Mouse (Mus musculus) small intestine, adult 10 weeks (tissue): ENCODE data around the gene Ghdc. TPM values are rescaled to one million over a fixed set of nuclear protein-coding genes. Genes with fewer than 3 reads are reported as not detected.

Experiments
- polyA plus RNA-seq: library from polyadenylated mRNA; stranded (reverse); fragments of 350-450 nt; fragmentation: Illumina TruSeq; extraction: RNeasy Lipid Tissue Mini Kit (QIAGEN cat#74804); gene quantifications from one replicate; pipeline ENCODE4 v1.2.3, GENCODE M21; 2014; ENCODE audit warnings: low replicate concordance

The Ghdc gene
- 1.7 TPM for polyA plus RNA-seq

DNA sequence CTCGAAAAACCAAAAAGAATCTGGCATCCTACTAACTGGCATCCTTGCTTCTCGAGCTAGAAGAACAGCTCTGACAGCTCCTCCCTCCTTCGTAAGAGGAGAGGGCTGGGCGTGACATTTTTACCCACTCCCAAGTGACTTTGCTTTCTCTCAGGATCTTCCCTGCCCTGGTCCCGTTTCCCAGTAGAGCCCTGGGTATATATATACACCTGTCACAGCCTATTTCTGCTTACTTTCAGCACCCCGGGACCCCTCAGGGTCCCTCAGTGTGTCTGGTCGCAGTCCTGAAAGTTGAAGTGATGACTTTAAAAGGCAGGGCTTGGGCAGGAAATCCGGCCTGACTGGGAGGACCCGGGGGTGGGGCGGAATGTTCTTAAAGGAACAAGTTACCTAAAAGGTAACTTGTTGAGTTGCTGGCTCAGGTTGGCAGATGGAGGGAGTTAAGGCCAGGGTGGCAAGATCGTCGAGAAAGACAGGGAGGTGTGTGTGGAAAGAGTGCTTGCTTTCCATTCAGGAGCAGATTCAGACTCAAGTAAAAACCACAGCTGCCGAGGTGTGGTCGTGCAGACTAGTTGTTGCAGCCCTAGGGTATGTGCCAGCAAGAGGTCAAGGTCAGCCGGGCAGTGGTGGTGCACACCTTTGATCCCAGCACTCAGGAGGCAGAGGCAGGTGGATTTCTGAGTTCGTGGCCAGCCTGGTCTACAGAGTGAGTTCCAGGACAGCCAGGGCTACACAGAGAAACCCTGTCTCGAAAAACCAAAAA lies at the start of gene Ghdc:
Ghdc (minus strand) TSS at position 312 of the 763 bp plus-strand sequence.

GRCm38 (mm10) chr11:100762831-100763230 lies 7.9 kb downstream of the Ghdc start, which contains the start of gene Hcrt:
Gene Hcrt, minus strand, starts transcription at chr11:100762931.

DNA sequence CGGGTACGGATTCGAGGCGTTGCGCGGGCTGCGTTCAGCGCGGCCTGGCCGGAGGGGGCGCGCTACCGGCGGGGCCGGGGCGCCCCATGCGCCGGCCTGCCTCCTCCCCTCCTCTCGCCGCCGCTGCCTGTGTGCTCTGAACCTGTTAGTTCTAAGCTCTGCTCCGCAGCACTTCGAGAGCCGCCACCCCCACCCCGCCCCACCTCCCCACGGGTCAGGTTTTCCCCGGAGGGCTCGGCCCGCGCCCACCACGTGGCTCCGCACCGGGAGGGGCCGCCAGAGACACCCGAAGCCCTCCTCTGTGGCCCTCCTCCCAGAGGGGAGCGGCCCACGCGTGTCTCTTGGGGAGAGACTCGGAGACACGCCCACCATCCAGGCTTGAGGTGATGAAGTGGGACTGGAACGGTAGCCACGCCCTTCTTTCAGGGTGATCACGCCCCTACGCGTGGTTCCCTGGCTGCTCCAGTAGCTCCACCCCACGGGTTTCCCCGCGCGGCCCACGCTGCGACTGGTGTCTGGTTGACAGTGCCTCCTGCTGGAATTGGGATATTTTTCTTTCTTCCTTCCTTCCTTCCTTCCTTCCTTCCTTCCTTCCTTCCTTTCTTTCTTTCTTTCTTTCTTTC lies 11.0 kb downstream of the Ghdc start, which contains the start of gene Kcnh4:
Kcnh4 (minus strand) TSS at position 332 of the 623 bp plus-strand sequence.

GRCm38 (mm10) chr11:100738066-100738604 lies 32.6 kb downstream of the Ghdc start, which contains the start of gene Rab5c:
Gene Rab5c, minus strand, starts transcription at chr11:100738215.

Other genes starting within 250 kb of the Ghdc start
- 28.1 TPM for gene Acly, start 243.0 kb downstream of the Ghdc start, polyA plus RNA-seq
- not detected for gene Ttc25, start 225.3 kb downstream of the Ghdc start, polyA plus RNA-seq
- gene Cnp, start 196.1 kb downstream of the Ghdc start, polyA plus RNA-seq: 3.5 TPM
- 2.9 TPM for gene Nkiras2, start 151.7 kb downstream of the Ghdc start, polyA plus RNA-seq
- gene Dnajc7, start 150.8 kb downstream of the Ghdc start, polyA plus RNA-seq: 243 TPM
- gene Zfp385c, start 78.5 kb downstream of the Ghdc start, polyA plus RNA-seq: not detected
- gene Dhx58, start 66.7 kb downstream of the Ghdc start, polyA plus RNA-seq: 0.45 TPM
- gene Kat2a, start 58.5 kb downstream of the Ghdc start, polyA plus RNA-seq: 0.48 TPM
- gene Hspb9, start 57.1 kb downstream of the Ghdc start, polyA plus RNA-seq: not detected
- gene Rab5c, start 32.7 kb downstream of the Ghdc start, polyA plus RNA-seq: 45.0 TPM
- not detected for gene Kcnh4, start 11.0 kb downstream of the Ghdc start, polyA plus RNA-seq
- not detected for gene Hcrt, start 8.0 kb downstream of the Ghdc start, polyA plus RNA-seq
- gene Stat5b, start 79.8 kb upstream of the Ghdc start, polyA plus RNA-seq: 2.1 TPM
- 1.2 TPM for gene Stat5a, start 88.4 kb upstream of the Ghdc start, polyA plus RNA-seq
- 18.7 TPM for gene Stat3, start 168.6 kb upstream of the Ghdc start, polyA plus RNA-seq
- gene Cavin1, start 199.9 kb upstream of the Ghdc start, polyA plus RNA-seq: 15.7 TPM
- 68.7 TPM for gene Atp6v0a1, start 238.5 kb upstream of the Ghdc start, polyA plus RNA-seq